Mouse (Mus musculus): Measurements from ENCODE around the gene Sepsecs. TPM values are rescaled to one million over a fixed set of nuclear protein-coding genes. Genes with fewer than 3 reads are reported as not detected.
A peak's percentile ranks its signal among the peaks of the same experiment; 100 is the strongest.

Gene Sepsecs
- polyA plus RNA-seq, 1 experiment from 2014 or later = 9.0 TPM

GRCm38 (mm10) chr5:52678498-52679070 is 9.1 kb upstream of the Sepsecs start:
- H3K4me2 ChIP-seq (ENCODE audit: low read length) = no peak overlapping the region
- 85% methylated on average over 5 of the region's 5 CpGs for WGBS
- no peaks in the 10 kb centered on the region for H3K27me3 ChIP-seq (replicated peaks; ENCODE audit: control insufficient read depth, insufficient read depth, low read length)
- no peak overlapping the region for H3K9ac ChIP-seq (replicated peaks; ENCODE audit: low read depth, low read length)
- H3K27ac ChIP-seq (ENCODE audit: low read length) = no peak overlapping the region
- ATAC-seq = no peak
- H3K36me3 ChIP-seq (ENCODE audit: control insufficient read depth, insufficient read depth) = no peaks in the 10 kb centered on the region
- no peaks in the 10 kb centered on the region for H3K4me1 ChIP-seq (replicated peaks; ENCODE audit: control insufficient read depth, insufficient read depth, low read length)
- H3K9me3 ChIP-seq (ENCODE audit: control insufficient read depth, low read length) = no peaks in the 10 kb centered on the region
- no peak overlapping the region for H3K4me3 ChIP-seq (replicated peaks; ENCODE audit: low read length)

DNA sequence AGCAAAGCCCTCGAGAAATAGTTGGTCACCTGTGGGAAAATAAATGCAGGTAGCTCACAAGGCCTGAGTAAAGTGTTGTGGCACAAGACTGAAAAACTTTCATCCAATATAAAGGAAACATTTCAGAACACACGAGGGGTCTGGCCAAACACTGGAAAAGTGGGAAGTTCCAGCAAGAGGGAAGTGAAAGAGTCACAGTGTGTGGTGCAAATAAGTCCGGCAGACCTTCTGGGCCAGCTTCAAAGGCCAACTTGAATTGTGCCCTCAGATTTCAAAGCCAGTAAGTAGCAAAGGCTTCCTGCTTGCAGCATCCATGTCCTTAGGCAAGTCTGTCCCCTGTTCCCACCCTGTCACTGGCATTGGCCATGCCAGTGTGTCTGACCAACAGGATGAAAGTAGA is 7.6 kb upstream of the Sepsecs start:
- 72% methylated on average over 3 of the region's 3 CpGs for WGBS
- no peak for ATAC-seq

GRCm38 (mm10) chr5:52674384-52675069 is 5.0 kb upstream of the Sepsecs start:
- H3K4me3 ChIP-seq (replicated peaks; ENCODE audit: low read length) = no peak overlapping the region
- no peak overlapping the region for H3K4me2 ChIP-seq (ENCODE audit: low read length)
- no peaks in the 10 kb centered on the region for H3K36me3 ChIP-seq (ENCODE audit: control insufficient read depth, insufficient read depth)
- no peak for ATAC-seq
- no peak overlapping the region for H3K9ac ChIP-seq (replicated peaks; ENCODE audit: low read depth, low read length)
- H3K27me3 ChIP-seq (replicated peaks; ENCODE audit: control insufficient read depth, insufficient read depth, low read length) = no peaks in the 10 kb centered on the region
- 38% methylated on average over 4 of the region's 4 CpGs for WGBS
- H3K4me1 ChIP-seq (replicated peaks; ENCODE audit: control insufficient read depth, insufficient read depth, low read length) = no peaks in the 10 kb centered on the region
- no peaks in the 10 kb centered on the region for H3K9me3 ChIP-seq (ENCODE audit: control insufficient read depth, low read length)
- no peak overlapping the region for H3K27ac ChIP-seq (ENCODE audit: low read length)

More for the DNA sequence above, 7.6 kb upstream of the Sepsecs start:
- H3K9ac ChIP-seq (replicated peaks; ENCODE audit: low read depth, low read length) = no peak overlapping the region
- no peaks in the 10 kb centered on the region for H3K4me1 ChIP-seq (replicated peaks; ENCODE audit: control insufficient read depth, insufficient read depth, low read length)
- no peaks in the 10 kb centered on the region for H3K36me3 ChIP-seq (ENCODE audit: control insufficient read depth, insufficient read depth)
- H3K27ac ChIP-seq (ENCODE audit: low read length) = no peak overlapping the region
- H3K9me3 ChIP-seq (ENCODE audit: control insufficient read depth, low read length) = no peaks in the 10 kb centered on the region
- no peak overlapping the region for H3K4me2 ChIP-seq (ENCODE audit: low read length)
- H3K4me3 ChIP-seq (replicated peaks; ENCODE audit: low read length) = no peak overlapping the region
- H3K27me3 ChIP-seq (replicated peaks; ENCODE audit: control insufficient read depth, insufficient read depth, low read length) = no peaks in the 10 kb centered on the region

- Histone ChIP-seq H3K4me2 (ENCODE audit: low read length) (no peak overlapping the region), H3K27me3 (replicated peaks; ENCODE audit: control insufficient read depth, insufficient read depth, low read length) (no peaks in the 10 kb centered on the region), H3K27ac (ENCODE audit: low read length) (no peak overlapping the region), H3K4me3 (replicated peaks; ENCODE audit: low read length) (no peak overlapping the region), H3K36me3 (ENCODE audit: control insufficient read depth, insufficient read depth) (no peaks in the 10 kb centered on the region), H3K9ac (replicated peaks; ENCODE audit: low read depth, low read length) (no peak overlapping the region), H3K9me3 (ENCODE audit: control insufficient read depth, low read length) (no peaks in the 10 kb centered on the region), H3K4me1 (replicated peaks; ENCODE audit: control insufficient read depth, insufficient read depth, low read length) (peaks cover 5% of the 10 kb centered on the region)
- WGBS = 6% methylated on average over 9 of the region's 9 CpGs
- ATAC-seq = no peak
Observed at GRCm38 (mm10) chr5:52673341-52673740, 3.8 kb upstream of the Sepsecs start.

DNA sequence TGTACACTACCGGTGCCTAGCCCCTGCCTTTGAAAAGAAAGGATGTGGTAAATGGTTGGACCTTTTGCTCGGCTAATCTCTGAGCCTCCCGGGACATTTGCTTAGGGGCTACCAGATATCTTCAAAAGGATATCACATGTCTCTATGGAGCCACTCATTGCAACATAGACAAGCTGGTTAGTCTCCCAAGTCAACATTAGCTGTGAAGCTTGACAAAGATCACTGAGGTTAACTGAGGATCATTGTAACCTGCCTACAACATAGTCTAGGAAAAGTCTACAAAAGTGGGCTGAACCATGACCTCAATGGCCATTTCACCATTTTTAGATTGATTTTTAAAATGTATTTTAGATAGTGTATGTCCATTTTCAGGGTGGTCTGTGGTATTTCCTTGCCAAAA is 1.2 kb upstream of the Sepsecs start:
- 59% methylated on average over 3 of the region's 3 CpGs for WGBS
- H3K4me2 ChIP-seq (ENCODE audit: low read length) = no peak overlapping the region
- H3K9me3 ChIP-seq (ENCODE audit: control insufficient read depth, low read length) = no peaks in the 10 kb centered on the region
- H3K27me3 ChIP-seq (replicated peaks; ENCODE audit: control insufficient read depth, insufficient read depth, low read length) = no peaks in the 10 kb centered on the region
- no peak overlapping the region for H3K4me3 ChIP-seq (replicated peaks; ENCODE audit: low read length)
- no peak overlapping the region for H3K27ac ChIP-seq (ENCODE audit: low read length)
- H3K4me1 ChIP-seq (replicated peaks; ENCODE audit: control insufficient read depth, insufficient read depth, low read length) = peaks cover 5% of the 10 kb centered on the region
- H3K36me3 ChIP-seq (ENCODE audit: control insufficient read depth, insufficient read depth) = no peaks in the 10 kb centered on the region
- H3K9ac ChIP-seq (replicated peaks; ENCODE audit: low read depth, low read length) = no peak overlapping the region
- ATAC-seq = no peak

GRCm38 (mm10) chr5:52666766-52667165 is 2.7 kb downstream of the Sepsecs start:
- ATAC-seq = no peak

DNA sequence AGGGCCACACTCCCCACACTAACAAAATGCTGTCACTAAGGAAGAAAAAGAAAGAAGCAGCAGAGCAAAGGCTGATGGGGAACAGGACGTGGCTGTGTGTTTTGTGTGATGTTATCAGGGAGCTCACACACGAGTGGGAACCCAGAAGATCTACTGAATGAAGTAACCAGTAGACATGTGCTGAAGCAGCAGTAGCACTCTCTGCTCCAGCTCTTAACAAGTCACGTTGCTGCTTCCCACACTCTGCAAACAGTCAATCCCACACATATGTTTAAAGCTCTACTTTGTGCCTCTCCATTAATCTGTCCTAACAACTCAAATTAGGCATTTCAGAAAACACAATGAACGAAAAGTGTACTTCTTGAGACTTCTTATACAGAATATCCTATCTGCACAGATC is 11.6 kb downstream of the Sepsecs start:
- Histone ChIP-seq H3K9me3 (ENCODE audit: control insufficient read depth, low read length) (no peaks in the 10 kb centered on the region), H3K4me3 (replicated peaks; ENCODE audit: low read length) (no peak overlapping the region), H3K4me2 (ENCODE audit: low read length) (no peak overlapping the region), H3K27me3 (replicated peaks; ENCODE audit: control insufficient read depth, insufficient read depth, low read length) (no peaks in the 10 kb centered on the region), H3K27ac (ENCODE audit: low read length) (no peak overlapping the region), H3K9ac (replicated peaks; ENCODE audit: low read depth, low read length) (no peak overlapping the region), H3K4me1 (replicated peaks; ENCODE audit: control insufficient read depth, insufficient read depth, low read length) (no peaks in the 10 kb centered on the region), H3K36me3 (ENCODE audit: control insufficient read depth, insufficient read depth) (peaks cover 2% of the 10 kb centered on the region; the same call in 1 of the 2 replicates)
- WGBS = 77% methylated on average over 4 of the region's 4 CpGs
- ATAC-seq = no peak

More at GRCm38 (mm10) chr5:52666766-52667165, 2.7 kb downstream of the Sepsecs start:
- Histone ChIP-seq H3K9ac (replicated peaks; ENCODE audit: low read depth, low read length) (no peak overlapping the region), H3K4me1 (replicated peaks; ENCODE audit: control insufficient read depth, insufficient read depth, low read length) (peaks cover 5% of the 10 kb centered on the region), H3K9me3 (ENCODE audit: control insufficient read depth, low read length) (no peaks in the 10 kb centered on the region), H3K36me3 (ENCODE audit: control insufficient read depth, insufficient read depth) (peaks cover 7% of the 10 kb centered on the region), H3K27me3 (replicated peaks; ENCODE audit: control insufficient read depth, insufficient read depth, low read length) (no peaks in the 10 kb centered on the region), H3K27ac (ENCODE audit: low read length) (no peak overlapping the region), H3K4me2 (ENCODE audit: low read length) (no peak overlapping the region), H3K4me3 (replicated peaks; ENCODE audit: low read length) (no peak overlapping the region)
- WGBS = 92% methylated on average over 3 of the region's 3 CpGs

- no peak for ATAC-seq
- 88% methylated on average over 5 of the region's 5 CpGs for WGBS
- no peak overlapping the region for H3K4me2 ChIP-seq (ENCODE audit: low read length)
- no peaks in the 10 kb centered on the region for H3K27me3 ChIP-seq (replicated peaks; ENCODE audit: control insufficient read depth, insufficient read depth, low read length)
- H3K27ac ChIP-seq (ENCODE audit: low read length) = no peak overlapping the region
- H3K9ac ChIP-seq (replicated peaks; ENCODE audit: low read depth, low read length) = no peak overlapping the region
- peaks cover 2% of the 10 kb centered on the region; the same call in 1 of the 2 replicates for H3K36me3 ChIP-seq (ENCODE audit: control insufficient read depth, insufficient read depth)
- no peak overlapping the region for H3K4me3 ChIP-seq (replicated peaks; ENCODE audit: low read length)
- no peaks in the 10 kb centered on the region for H3K9me3 ChIP-seq (ENCODE audit: control insufficient read depth, low read length)
- H3K4me1 ChIP-seq (replicated peaks; ENCODE audit: control insufficient read depth, insufficient read depth, low read length) = no peaks in the 10 kb centered on the region
Observed at GRCm38 (mm10) chr5:52657336-52657735, 12.2 kb downstream of the Sepsecs start.

DNA sequence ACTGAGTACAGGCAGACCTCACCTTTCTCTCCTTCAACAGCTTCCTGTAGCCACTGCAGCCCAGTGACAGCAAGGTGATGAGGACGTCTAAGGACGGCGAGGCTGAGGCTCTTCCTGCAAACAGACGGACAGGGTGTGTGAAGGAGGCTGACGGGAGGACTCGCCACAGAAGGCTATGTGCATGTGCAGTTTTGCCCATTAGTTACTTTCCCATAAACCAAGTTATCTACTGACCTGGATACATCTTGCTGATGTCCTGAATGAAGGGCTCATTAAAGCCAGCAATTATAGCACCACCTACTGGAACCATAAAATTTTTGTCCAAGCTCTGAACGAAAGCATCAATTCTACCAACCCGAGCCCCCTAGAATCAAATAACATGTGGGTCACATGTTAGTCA is 13.5 kb downstream of the Sepsecs start:
- Histone ChIP-seq H3K27me3 (replicated peaks; ENCODE audit: control insufficient read depth, insufficient read depth, low read length) (no peaks in the 10 kb centered on the region), H3K4me2 (ENCODE audit: low read length) (no peak overlapping the region), H3K4me1 (replicated peaks; ENCODE audit: control insufficient read depth, insufficient read depth, low read length) (no peaks in the 10 kb centered on the region), H3K36me3 (ENCODE audit: control insufficient read depth, insufficient read depth) (peaks cover 2% of the 10 kb centered on the region; the same call in 1 of the 2 replicates), H3K9me3 (ENCODE audit: control insufficient read depth, low read length) (no peaks in the 10 kb centered on the region), H3K27ac (ENCODE audit: low read length) (no peak overlapping the region), H3K4me3 (replicated peaks; ENCODE audit: low read length) (no peak overlapping the region), H3K9ac (replicated peaks; ENCODE audit: low read depth, low read length) (no peak overlapping the region)
- WGBS = 72% methylated on average over 8 of the region's 8 CpGs
- 0 out of 2 replicates have a peak, but pooled peaks have one; percentile 31 for ATAC-seq

Measured in forebrain, embryonic 16.5 days (tissue).